7 mouse cellular contexts compared by ENCODE assay signal in the genomic region with DNA sequence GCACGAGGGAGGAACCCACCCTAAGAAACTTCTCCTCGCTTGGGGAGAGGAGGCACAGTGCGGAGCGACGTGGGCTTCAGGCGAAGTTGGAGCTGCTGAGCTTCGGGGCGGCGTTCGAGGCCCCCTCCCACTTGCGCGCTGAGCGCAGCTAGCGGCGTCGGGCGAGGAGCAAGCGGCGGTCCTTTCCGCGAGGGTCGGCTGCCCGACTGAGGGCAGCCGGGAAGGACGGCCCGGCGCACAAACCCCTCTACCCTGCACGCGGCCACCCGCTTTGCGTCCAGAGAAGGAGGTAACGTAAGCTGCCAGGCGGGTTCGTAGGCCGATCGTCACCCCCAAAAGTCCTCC. TPM values are rescaled to one million over a fixed set of nuclear protein-coding genes. Genes with fewer than 3 reads are reported as not detected.
DNase-seq lines count a peak whose midpoint lies in the region; ATAC-seq lines count a peak whose summit lies in the region.

No protein-coding gene starts in this region.

- WGBS in lung, embryonic 15.5 days, result under 1% methylated on average over 29 of the region's 36 CpGs
- under 1% methylated on average over 35 of the region's 36 CpGs for WGBS in forebrain, embryonic 12.5 days
- WGBS in limb, embryonic 10.5 days, result under 1% methylated on average over 36 of the region's 36 CpGs
- 1% methylated on average over 32 of the region's 36 CpGs for WGBS in neural tube, embryonic 15.5 days

- peaks cover 41% of the 10 kb centered on the region for H3K27me3 ChIP-seq in lung, embryonic 15.5 days
- H3K27me3 ChIP-seq in forebrain, embryonic 12.5 days, result peaks cover 80% of the 10 kb centered on the region
- H3K27me3 ChIP-seq in limb, embryonic 10.5 days (ENCODE audit: low read depth, poor library complexity, severe bottlenecking), result peaks cover 82% of the 10 kb centered on the region
- H3K27me3 ChIP-seq in neural tube, embryonic 15.5 days (replicated peaks), result peaks cover 57% of the 10 kb centered on the region

- peak; percentile 6; the same call in 1 of the 2 replicates for ATAC-seq in lung, embryonic 15.5 days (ENCODE audit: borderline replicate concordance, extremely low read depth, low FRiP score, low TSS enrichment)
- ATAC-seq in forebrain, embryonic 12.5 days (ENCODE audit: low FRiP score), result no peak; the same call in 1 of the 2 replicates
- ATAC-seq in neural tube, embryonic 15.5 days (ENCODE audit: low FRiP score), result peak; percentile 74

- no peaks in the 10 kb centered on the region for H3K36me3 ChIP-seq in lung, embryonic 15.5 days
- H3K36me3 ChIP-seq in forebrain, embryonic 12.5 days (replicated peaks), result no peaks in the 10 kb centered on the region
- H3K36me3 ChIP-seq in limb, embryonic 10.5 days, result no peaks in the 10 kb centered on the region
- H3K36me3 ChIP-seq in neural tube, embryonic 15.5 days, result no peaks in the 10 kb centered on the region

- no peaks in the 10 kb centered on the region for H3K9me3 ChIP-seq in lung, embryonic 15.5 days
- no peaks in the 10 kb centered on the region for H3K9me3 ChIP-seq in forebrain, embryonic 12.5 days
- H3K9me3 ChIP-seq in limb, embryonic 10.5 days (replicated peaks), result no peaks in the 10 kb centered on the region
- H3K9me3 ChIP-seq in neural tube, embryonic 15.5 days (replicated peaks), result no peaks in the 10 kb centered on the region

- no peak for DNase-seq in lung, postnatal 36 days
- DNase-seq in limb, embryonic 10.5 days (ENCODE audit: low spot score), result no peak
- DNase-seq in gastrocnemius, adult 18-20 months (ENCODE audit: low spot score), result no peak
- no peak for DNase-seq in spleen, postnatal 4 days (ENCODE audit: low spot score in 2 of 2)

- peaks cover 28% of the 10 kb centered on the region for H3K4me1 ChIP-seq in lung, embryonic 15.5 days
- peaks cover 15% of the 10 kb centered on the region for H3K4me1 ChIP-seq in forebrain, embryonic 12.5 days
- peaks cover 17% of the 10 kb centered on the region for H3K4me1 ChIP-seq in limb, embryonic 10.5 days
- H3K4me1 ChIP-seq in neural tube, embryonic 15.5 days, result peaks cover 24% of the 10 kb centered on the region

- peak overlapping the region; percentile 51 for H3K4me3 ChIP-seq in lung, embryonic 15.5 days
- H3K4me3 ChIP-seq in forebrain, embryonic 12.5 days (replicated peaks), result peak overlapping the region; percentile 47
- peak overlapping the region; percentile 59 for H3K4me3 ChIP-seq in limb, embryonic 10.5 days
- peak overlapping the region; percentile 63 for H3K4me3 ChIP-seq in neural tube, embryonic 15.5 days (replicated peaks)

- no peak overlapping the region for H3K27ac ChIP-seq in lung, embryonic 15.5 days
- H3K27ac ChIP-seq in forebrain, embryonic 12.5 days, result no peak overlapping the region
- H3K27ac ChIP-seq in limb, embryonic 10.5 days, result 0 out of 2 replicates have a peak overlapping the region, but pooled peaks have one; percentile 19
- no peak overlapping the region for H3K27ac ChIP-seq in neural tube, embryonic 15.5 days (replicated peaks)

- H3K9ac ChIP-seq in lung, embryonic 15.5 days, result peak overlapping the region; percentile 38; the same call in 1 of the 2 replicates
- peak overlapping the region; percentile 40; the same call in 1 of the 2 replicates for H3K9ac ChIP-seq in forebrain, embryonic 12.5 days
- H3K9ac ChIP-seq in neural tube, embryonic 15.5 days (replicated peaks), result peak overlapping the region; percentile 55

- peak overlapping the region; percentile 99 for H3K4me2 ChIP-seq in lung, embryonic 15.5 days
- H3K4me2 ChIP-seq in forebrain, embryonic 12.5 days, result peak overlapping the region; percentile 96
- H3K4me2 ChIP-seq in neural tube, embryonic 15.5 days, result peak overlapping the region; percentile 99

RNA-seq across cellular contexts. Expression of a gene that starts 0.5 kb away (rescaled TPM):
- 1.5 and 1.6 TPM in 2 replicates for polyA plus RNA-seq in lung, embryonic 15.5 days (2015; fragmentation: Nextera tagmentation; extraction: Ambion mirVana)
- 0.13 and 0.14 TPM in 2 replicates for polyA plus RNA-seq in forebrain, embryonic 12.5 days (2016; fragmentation: Nextera tagmentation; extraction: Ambion mirVana)
- polyA plus RNA-seq in limb, embryonic 10.5 days (2016; fragmentation: Nextera tagmentation; extraction: Ambion mirVana), result 0.05 and 0.35 TPM in 2 replicates
- polyA plus RNA-seq in neural tube, embryonic 15.5 days (2015; fragmentation: Nextera tagmentation; extraction: Ambion mirVana), result 2.9 and 4.4 TPM in 2 replicates
- 10 to 100 TPM; 65.5 to 99.9 TPM for total RNA-seq in gastrocnemius, adult 18-20 months (2021)
